Mouse (Mus musculus) hindbrain, embryonic 15.5 days (tissue): ENCODE measurements around the gene Nanos2. TPM values are rescaled to one million over a fixed set of nuclear protein-coding genes. Genes with fewer than 3 reads are reported as not detected.
A peak's percentile ranks its signal among the peaks of the same experiment; 100 is the strongest.

Source experiments
- ATAC-seq: fragments of 200-750 bp; cut with Nextera tagmentation; 2 replicates; pipeline ENCODE4 v1.8.0; 2017; ENCODE audit warnings: low read depth, moderate number of reproducible peaks, moderate TSS enrichment; ENCODE audit not compliant: low FRiP score
- H3K27ac ChIP-seq: fragments of 300-500 bp; sonication (generic); replicated peaks from 2 replicates; pipeline ENCODE4 v1.5.1; 2015; ENCODE audit warnings: mild to moderate bottlenecking, inconsistent platforms
- H3K27me3 ChIP-seq: fragments of 300-500 bp; sonication (generic); 2 replicates; pipeline ENCODE4 v1.6.1; 2015; ENCODE audit warnings: control low read depth, inconsistent platforms
- H3K36me3 ChIP-seq: fragments of 300-500 bp; sonication (generic); 2 replicates; pipeline ENCODE4 v1.6.1; 2015; ENCODE audit warnings: control low read depth, inconsistent platforms
- H3K4me1 ChIP-seq: fragments of 300-500 bp; sonication (generic); replicated peaks from 2 replicates; pipeline ENCODE4 v1.6.1; 2015; ENCODE audit warnings: control low read depth, inconsistent platforms
- H3K4me2 ChIP-seq: fragments of 300-500 bp; sonication (generic); 2 replicates; pipeline ENCODE4 v1.6.1; 2015; ENCODE audit warnings: moderate library complexity, mild to moderate bottlenecking, inconsistent platforms
- H3K4me3 ChIP-seq: fragments of 300-500 bp; sonication (generic); 2 replicates; pipeline ENCODE4 v1.5.1; 2015; ENCODE audit warnings: mild to moderate bottlenecking, inconsistent platforms
- H3K9ac ChIP-seq: fragments of 300-500 bp; sonication (generic); 2 replicates; pipeline ENCODE4 v1.6.1; 2015; ENCODE audit warnings: inconsistent platforms
- H3K9me3 ChIP-seq: fragments of 300-500 bp; sonication (generic); 2 replicates; pipeline ENCODE4 v1.6.1; 2016; ENCODE audit warnings: control low read depth, inconsistent platforms
- WGBS: fragments of 180-500 bp; shearing (Covaris S2); methylation state at CpG from one replicate; pipeline ENCODE4 v1.1.7; 2015; 5-methylcytosine and 5-hydroxymethylcytosine counted together
- polyA plus RNA-seq: library from polyadenylated mRNA; unstranded; fragments of >200 nt; fragmentation: Nextera tagmentation; extraction: Ambion mirVana; gene quantifications from 2 replicates; pipeline ENCODE4 v1.2.1, GENCODE M21; 2015

Gene Nanos2
- 0.53 and 0.83 TPM in 2 replicates for polyA plus RNA-seq

- no peak for ATAC-seq
- WGBS, result 75% methylated on average over 2 of the region's 2 CpGs
These were observed at the start of gene Nanos2 for GRCm38 (mm10) chr7:18987100-18987499. Gene Nanos2 (plus strand): TSS chr7:18987400.

GRCm38 (mm10) chr7:18942376-18942775, 44.8 kb upstream of the Nanos2 start:
- Histone ChIP-seq H3K9me3 (no peaks in the 10 kb centered on the region), H3K27me3 (no peaks in the 10 kb centered on the region), H3K4me3 (no peak overlapping the region), H3K9ac (no peak overlapping the region; the same call in 1 of the 2 replicates), H3K4me1 (peaks cover 53% of the 10 kb centered on the region), H3K4me2 (peak overlapping the region; percentile 19), H3K36me3 (peaks cover 21% of the 10 kb centered on the region), H3K27ac (peak overlapping the region; percentile 73)
- 21% methylated on average over 1 of the region's 1 CpGs for WGBS
- ATAC-seq, result peak; percentile 65

More at GRCm38 (mm10) chr7:18987100-18987499, at the start of gene Nanos2:
- no peak within 1 kb of the TSS for H3K4me3 ChIP-seq
- H3K4me2 ChIP-seq, result no peak within 1 kb of the TSS
- H3K4me1 ChIP-seq, result peaks cover 14% of the 10 kb centered on the region
- H3K27ac ChIP-seq, result no peak within 1 kb of the TSS
- no peaks in the 10 kb centered on the region for H3K27me3 ChIP-seq
- H3K9me3 ChIP-seq, result no peaks in the 10 kb centered on the region
- no peaks in the 10 kb centered on the region for H3K36me3 ChIP-seq
- no peak within 1 kb of the TSS for H3K9ac ChIP-seq

GRCm38 (mm10) chr7:18942815-18943214, 44.4 kb upstream of the Nanos2 start:
- H3K9ac ChIP-seq, result no peak overlapping the region
- H3K4me3 ChIP-seq, result no peak overlapping the region
- H3K4me2 ChIP-seq, result no peak overlapping the region
- no peaks in the 10 kb centered on the region for H3K9me3 ChIP-seq
- 34% methylated on average over 9 of the region's 9 CpGs for WGBS
- no peak for ATAC-seq
- H3K27me3 ChIP-seq, result no peaks in the 10 kb centered on the region
- H3K4me1 ChIP-seq, result peaks cover 52% of the 10 kb centered on the region
- peaks cover 24% of the 10 kb centered on the region for H3K36me3 ChIP-seq
- H3K27ac ChIP-seq, result peak overlapping the region; percentile 73

- Histone ChIP-seq H3K4me3 (no peak overlapping the region), H3K27me3 (no peaks in the 10 kb centered on the region), H3K4me1 (peaks cover 45% of the 10 kb centered on the region), H3K9ac (no peak overlapping the region), H3K4me2 (no peak overlapping the region), H3K36me3 (peaks cover 39% of the 10 kb centered on the region), H3K27ac (peak overlapping the region; percentile 83), H3K9me3 (no peaks in the 10 kb centered on the region)
- 28% methylated on average over 6 of the region's 6 CpGs for WGBS
- no peak for ATAC-seq
These were observed 39.0 kb upstream of the Nanos2 start for GRCm38 (mm10) chr7:18948151-18948550.

GRCm38 (mm10) chr7:18949781-18950522, 37.2 kb upstream of the Nanos2 start:
- peak; percentile 88 for ATAC-seq
- Histone ChIP-seq H3K4me2 (peak overlapping the region; percentile 39), H3K9me3 (no peaks in the 10 kb centered on the region), H3K27ac (peak overlapping the region; percentile 83), H3K9ac (peak overlapping the region; percentile 10; the same call in 1 of the 2 replicates), H3K27me3 (no peaks in the 10 kb centered on the region), H3K36me3 (peaks cover 42% of the 10 kb centered on the region), H3K4me3 (no peak overlapping the region), H3K4me1 (peaks cover 39% of the 10 kb centered on the region)
- WGBS, result 10% methylated on average over 12 of the region's 12 CpGs

GRCm38 (mm10) chr7:18950523-18951315, 36.5 kb upstream of the Nanos2 start:
- Histone ChIP-seq H3K27ac (peak overlapping the region; percentile 83), H3K9me3 (no peaks in the 10 kb centered on the region), H3K27me3 (no peaks in the 10 kb centered on the region), H3K4me2 (peak overlapping the region; percentile 39), H3K9ac (no peak overlapping the region), H3K4me3 (0 out of 2 replicates have a peak overlapping the region, but pooled peaks have one; percentile 2), H3K36me3 (peaks cover 39% of the 10 kb centered on the region), H3K4me1 (peaks cover 39% of the 10 kb centered on the region)
- 15% methylated on average over 18 of the region's 18 CpGs for WGBS
- ATAC-seq, result peak; percentile 12; the same call in 1 of the 2 replicates

GRCm38 (mm10) chr7:18951397-18951796, 35.8 kb upstream of the Nanos2 start:
- Histone ChIP-seq H3K9ac (no peak overlapping the region), H3K36me3 (peaks cover 37% of the 10 kb centered on the region), H3K9me3 (no peaks in the 10 kb centered on the region), H3K27ac (no peak overlapping the region), H3K4me2 (peak overlapping the region; percentile 39; the same call in 1 of the 2 replicates), H3K4me3 (no peak overlapping the region), H3K27me3 (no peaks in the 10 kb centered on the region), H3K4me1 (peaks cover 39% of the 10 kb centered on the region)
- ATAC-seq, result no peak
- WGBS, result 24% methylated on average over 15 of the region's 15 CpGs

GRCm38 (mm10) chr7:18957569-18958383, 29.4 kb upstream of the Nanos2 start:
- WGBS, result 2% methylated on average over 98 of the region's 107 CpGs
- Histone ChIP-seq H3K4me2 (peak overlapping the region; percentile 57), H3K4me3 (peak overlapping the region; percentile 29), H3K4me1 (peaks cover 40% of the 10 kb centered on the region), H3K9me3 (no peaks in the 10 kb centered on the region), H3K36me3 (peaks cover 10% of the 10 kb centered on the region; the same call in 1 of the 2 replicates), H3K27ac (peak overlapping the region; percentile 69), H3K9ac (peak overlapping the region; percentile 2; the same call in 1 of the 2 replicates), H3K27me3 (no peaks in the 10 kb centered on the region)
- ATAC-seq, result peak; percentile 55

GRCm38 (mm10) chr7:18958384-18958766, 28.8 kb upstream of the Nanos2 start:
- ATAC-seq, result peak; percentile 1; the same call in 1 of the 2 replicates
- Histone ChIP-seq H3K27ac (peak overlapping the region; percentile 69; the same call in 1 of the 2 replicates), H3K36me3 (peaks cover 7% of the 10 kb centered on the region; the same call in 1 of the 2 replicates), H3K9me3 (no peaks in the 10 kb centered on the region), H3K4me1 (peaks cover 46% of the 10 kb centered on the region), H3K9ac (0 out of 2 replicates have a peak overlapping the region, but pooled peaks have one; percentile 2), H3K4me3 (peak overlapping the region; percentile 29), H3K27me3 (no peaks in the 10 kb centered on the region), H3K4me2 (peak overlapping the region; percentile 57)
- WGBS, result 14% methylated on average over 11 of the region's 21 CpGs

- peaks cover 55% of the 10 kb centered on the region for H3K4me1 ChIP-seq
- no peaks in the 10 kb centered on the region for H3K36me3 ChIP-seq
- no peak overlapping the region for H3K4me2 ChIP-seq
- H3K27ac ChIP-seq, result no peak overlapping the region
- H3K27me3 ChIP-seq, result no peaks in the 10 kb centered on the region
- no peak overlapping the region for H3K4me3 ChIP-seq
- no peak overlapping the region for H3K9ac ChIP-seq
- H3K9me3 ChIP-seq, result no peaks in the 10 kb centered on the region
- 60% methylated on average over 8 of the region's 8 CpGs for WGBS
- ATAC-seq, result no peak
These were observed 27.8 kb upstream of the Nanos2 start for GRCm38 (mm10) chr7:18959446-18959845.

- Histone ChIP-seq H3K9ac (no peak overlapping the region), H3K27me3 (no peaks in the 10 kb centered on the region), H3K4me3 (peak overlapping the region; percentile 22), H3K27ac (no peak overlapping the region), H3K4me2 (peak overlapping the region; percentile 47), H3K36me3 (no peaks in the 10 kb centered on the region), H3K4me1 (peaks cover 53% of the 10 kb centered on the region), H3K9me3 (no peaks in the 10 kb centered on the region)
- ATAC-seq, result no peak
- 4% methylated on average over 17 of the region's 17 CpGs for WGBS
These were observed 24.9 kb upstream of the Nanos2 start for GRCm38 (mm10) chr7:18962171-18962792.
